Mouse (Mus musculus) spleen, postnatal 4 days (tissue): ENCODE measurements at regions not wholly inside any gene's neighbourhood (a gene's known extent, or its start where the extent isn't known, plus 50 kb on each side); places are given as distances from the start of the nearest gene placed in this dataset.

ENCODE experiments used
- DNase-seq, 2 experiments: peaks; one replicate each; pipeline ENCODE4 v3.0.0; 2022; ENCODE audit warnings: low spot score in 2 of 2

DNA sequence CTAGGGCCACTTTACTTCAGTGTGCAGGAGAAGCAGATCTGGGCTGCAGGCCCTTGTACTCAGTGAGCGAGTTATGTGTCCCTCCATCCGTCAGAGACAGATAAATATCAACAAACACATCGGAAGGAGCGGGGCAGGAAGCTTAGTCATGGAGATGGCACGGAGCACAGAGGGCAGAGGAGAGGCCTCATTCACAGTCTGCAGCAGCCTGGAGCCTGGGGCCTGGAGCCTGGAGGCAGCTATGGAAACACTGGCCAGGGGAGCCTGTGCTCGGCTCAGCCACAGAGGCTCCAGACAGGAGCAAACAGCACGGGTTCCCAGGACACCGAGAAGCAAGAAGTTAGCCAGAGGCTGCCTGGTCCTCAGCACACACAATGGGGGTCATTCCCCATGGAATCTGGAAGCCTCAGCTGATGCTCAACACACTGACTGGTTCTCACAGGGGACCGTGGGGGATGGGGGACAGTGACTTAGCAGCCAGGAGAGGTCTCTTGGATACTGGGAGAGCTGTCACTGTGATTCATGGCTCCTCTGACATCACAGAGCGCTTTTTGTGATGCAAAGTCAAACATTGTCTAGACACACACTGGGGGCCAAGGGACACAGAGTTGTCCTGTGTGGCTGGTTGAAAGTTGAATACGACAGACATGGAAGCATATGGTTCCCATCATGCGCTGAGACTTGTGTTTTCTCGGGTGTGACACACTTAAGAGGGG lies 82.2 kb upstream of the Sulf2 start:
- no peak for DNase-seq

DNA sequence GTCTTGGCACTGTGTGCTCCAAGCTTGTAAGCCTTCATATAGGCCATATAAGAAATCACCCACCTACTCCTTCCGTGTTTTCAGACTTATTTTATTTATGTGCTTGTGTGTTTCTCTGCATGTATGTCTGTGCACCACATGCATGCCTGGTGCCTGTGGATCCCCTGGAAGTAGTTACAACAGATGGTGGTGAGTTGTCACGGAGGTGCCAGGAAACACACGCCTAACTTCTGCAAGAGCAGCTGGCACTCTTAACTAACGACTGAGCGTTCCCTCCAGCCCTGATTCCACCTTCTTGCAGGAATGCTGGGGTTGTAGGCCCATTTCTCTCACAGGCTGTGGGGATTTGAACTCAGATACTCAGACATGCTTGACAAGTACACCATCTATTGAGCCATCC lies 80.6 kb upstream of the Sulf2 start:
- DNase-seq = no peak

DNA sequence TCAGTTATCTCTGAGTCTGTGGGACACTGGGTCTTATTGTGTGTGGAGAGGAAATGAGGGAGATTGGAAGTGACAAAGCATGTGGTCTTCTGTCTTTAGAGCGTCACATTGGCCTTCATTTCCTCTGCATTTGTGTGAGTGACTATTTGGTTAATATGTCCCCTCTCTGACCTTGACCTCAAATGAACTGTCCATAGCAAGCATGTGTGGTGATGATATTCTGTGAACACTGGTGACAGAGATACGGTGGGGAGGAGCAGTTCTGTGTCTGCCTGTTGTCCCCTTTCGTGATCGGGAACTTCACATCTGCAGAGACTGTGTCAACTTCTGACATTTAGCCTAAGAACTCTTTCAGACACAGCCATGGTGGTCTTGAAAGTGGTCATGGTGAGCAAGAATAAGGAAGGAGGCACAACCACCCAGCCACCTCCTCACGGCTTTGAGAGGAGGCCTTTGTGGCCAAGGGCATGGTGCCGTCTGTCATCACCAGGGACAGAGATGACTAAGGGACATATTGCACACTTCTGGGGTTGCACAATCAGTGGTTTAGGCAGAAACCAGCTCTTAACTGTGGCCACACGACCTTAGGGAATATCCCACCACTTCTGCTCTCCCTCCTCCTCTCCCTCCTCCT lies 79.2 kb upstream of the Sulf2 start:
- no peak for DNase-seq

DNA sequence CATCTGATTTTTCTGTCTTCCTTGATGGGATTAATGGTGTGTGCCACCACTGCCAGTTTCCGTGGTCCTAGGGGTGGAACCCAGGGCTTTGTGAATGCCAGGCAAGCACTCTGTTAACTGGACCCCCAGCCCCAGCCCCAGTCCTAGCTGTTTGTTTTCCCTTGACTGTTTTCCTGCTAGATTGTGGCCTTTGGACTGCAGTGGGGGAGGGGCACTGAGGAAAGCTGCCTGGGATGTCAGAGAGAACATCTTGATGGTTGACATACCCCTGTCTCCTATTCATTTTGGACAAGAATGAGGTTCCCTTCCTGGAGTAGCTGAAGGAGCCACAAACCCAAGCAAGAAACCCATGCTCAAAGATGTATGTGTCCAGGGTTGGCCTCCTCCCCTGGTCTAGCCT lies 77.8 kb upstream of the Sulf2 start:
- no peak for DNase-seq

DNA sequence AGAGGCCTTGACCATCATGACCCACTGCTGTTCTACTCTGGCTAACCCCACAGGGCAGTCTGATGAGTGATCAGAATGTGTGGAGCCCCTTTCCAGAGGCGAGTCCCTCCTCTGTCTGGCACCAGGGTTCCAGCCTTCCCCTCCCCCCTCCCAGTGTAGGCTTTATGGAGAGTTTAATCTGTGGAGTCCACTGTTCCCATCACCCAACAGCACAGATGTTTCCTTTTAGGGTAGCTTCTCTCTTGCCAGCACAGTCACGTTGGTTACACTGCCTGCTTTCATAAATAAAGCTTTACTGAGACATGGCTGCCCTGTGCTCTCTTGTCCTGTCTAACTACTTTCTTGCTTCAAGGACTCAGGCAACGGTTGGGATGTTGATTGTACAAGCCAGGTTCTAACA lies 76.9 kb upstream of the Sulf2 start:
- DNase-seq = no peak

DNA sequence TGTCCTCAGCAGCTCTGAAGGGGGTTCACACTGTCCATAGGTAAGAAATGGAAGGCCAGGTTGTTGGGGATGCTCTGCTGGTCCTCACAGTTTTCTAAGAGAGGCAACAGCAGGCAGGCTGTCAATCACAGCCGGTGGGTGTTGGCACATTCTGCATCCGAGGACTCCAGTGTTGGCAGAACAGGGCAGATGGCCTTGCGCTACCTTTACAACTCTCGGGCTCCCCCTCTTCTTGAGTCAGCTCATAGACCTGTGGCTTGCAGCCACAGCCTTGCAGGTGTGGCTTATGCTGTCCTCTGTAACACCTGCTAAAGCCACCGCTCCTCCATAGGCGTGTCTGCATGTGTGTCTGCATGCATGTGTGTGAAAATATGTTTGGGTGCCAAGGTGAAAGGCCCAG lies 75.2 kb upstream of the Sulf2 start:
- DNase-seq = no peak

DNA sequence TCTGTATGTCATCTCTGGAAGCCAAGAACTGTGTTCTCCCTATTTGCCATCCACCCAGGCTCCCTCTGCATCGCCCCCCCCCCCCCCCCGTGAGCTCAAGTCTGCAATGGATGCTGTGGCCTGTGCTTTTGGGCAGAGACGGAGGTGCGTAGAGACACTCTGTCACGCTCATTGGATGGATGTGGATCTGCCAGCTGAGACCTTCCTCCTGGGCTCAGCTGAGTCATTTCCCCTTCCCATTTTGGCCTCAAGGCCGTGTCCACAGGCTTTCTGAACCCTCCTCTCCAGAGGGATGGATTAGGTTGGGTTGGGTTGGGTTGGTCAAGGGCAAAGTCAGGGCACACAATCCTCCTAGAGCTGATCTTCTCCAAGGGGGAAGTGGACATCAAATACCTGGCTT lies 72.9 kb upstream of the Sulf2 start:
- no peak for DNase-seq

DNA sequence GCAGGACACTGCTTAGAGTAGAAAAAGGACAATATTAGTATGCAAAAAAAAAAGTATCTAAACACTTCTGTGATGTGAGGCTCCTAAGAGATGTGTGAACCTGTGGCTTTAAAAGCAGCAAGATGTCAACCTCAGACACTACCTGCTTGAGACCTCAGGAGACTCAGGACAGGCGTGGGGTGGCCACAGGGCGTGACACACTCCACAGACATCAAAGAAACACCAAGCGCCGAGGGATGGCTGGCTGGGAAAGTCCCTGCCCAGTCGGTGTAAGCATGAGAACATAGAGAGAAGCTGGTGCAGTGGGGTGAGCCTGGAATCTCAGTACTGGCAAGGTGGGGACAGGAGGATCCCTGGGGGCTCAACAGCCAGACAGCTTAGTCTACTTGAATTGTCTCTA lies 72.0 kb upstream of the Sulf2 start:
- DNase-seq = no peak

GRCm38 (mm10) chr2:166226929-166227328 lies 71.5 kb upstream of the Sulf2 start:
- no peak for DNase-seq

- no peak for DNase-seq
Observed at GRCm38 (mm10) chr2:166226331-166226730, 70.9 kb upstream of the Sulf2 start.

GRCm38 (mm10) chr2:166225354-166225753 lies 69.9 kb upstream of the Sulf2 start:
- no peak for DNase-seq

DNA sequence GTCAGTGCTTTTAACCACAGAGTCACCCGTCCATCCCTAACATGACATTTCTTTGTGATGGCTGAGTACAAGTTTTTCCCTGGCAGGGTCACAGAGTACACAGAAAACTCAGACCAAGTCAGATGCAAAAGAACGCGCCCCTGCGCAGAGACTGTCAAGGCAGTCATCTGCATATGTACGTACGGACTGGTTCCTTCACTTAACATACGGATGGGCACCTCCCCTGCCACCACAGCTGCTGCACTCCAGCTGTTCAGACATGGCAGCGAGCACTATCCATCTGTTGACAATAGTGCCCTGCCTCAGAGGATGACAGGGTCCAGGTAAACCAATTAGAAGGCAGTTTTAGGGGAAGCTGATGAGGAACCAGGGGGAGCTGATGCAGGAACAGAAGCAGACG lies 63.3 kb upstream of the Sulf2 start:
- DNase-seq = no peak

- no peak for DNase-seq
Observed at GRCm38 (mm10) chr2:166216512-166216865, 61.0 kb upstream of the Sulf2 start.

GRCm38 (mm10) chr2:166215610-166216511 lies 60.4 kb upstream of the Sulf2 start:
- DNase-seq = no peak

- no peak for DNase-seq
Observed at GRCm38 (mm10) chr2:166215191-166215590, 59.7 kb upstream of the Sulf2 start.

- DNase-seq = no peak
Observed at GRCm38 (mm10) chr2:166207145-166207508, 51.7 kb upstream of the Sulf2 start.

- DNase-seq = no peak
Observed at GRCm38 (mm10) chr2:166206396-166207144, 51.1 kb upstream of the Sulf2 start.
